Mouse (Mus musculus) ES-Bruce4 (cell line): ENCODE measurements at regions not wholly inside any gene's neighbourhood (a gene's known extent, or its start where the extent isn't known, plus 50 kb on each side); places are given as distances from the start of the nearest gene placed in this dataset.

Source experiments
- H3K27ac ChIP-seq: 2 replicates; pipeline ENCODE4 v1.5.1; 2012; ENCODE audit warnings: low read length, inconsistent platforms; ENCODE audit not compliant: insufficient read depth
- H3K27me3 ChIP-seq: 2 replicates; pipeline ENCODE4 v1.6.1; 2012; ENCODE audit warnings: mild to moderate bottlenecking, low read length, inconsistent platforms; ENCODE audit not compliant: control insufficient read depth, poor library complexity, insufficient read depth, severe bottlenecking
- H3K36me3 ChIP-seq: 2 replicates; pipeline ENCODE4 v1.6.1; 2012; ENCODE audit warnings: inconsistent platforms, mild to moderate bottlenecking, low read length, moderate library complexity; ENCODE audit not compliant: control insufficient read depth, poor library complexity, insufficient read depth, severe bottlenecking
- H3K4me1 ChIP-seq: one replicate; pipeline ENCODE4 v1.8.1; 2011; ENCODE audit warnings: low read length; ENCODE audit not compliant: control insufficient read depth, insufficient read depth
- H3K4me3 ChIP-seq: 2 replicates; pipeline ENCODE4 v1.5.1; 2011; ENCODE audit warnings: low read depth, mild to moderate bottlenecking, low read length
- H3K9ac ChIP-seq: 2 replicates; pipeline ENCODE4 v1.6.1; 2012; ENCODE audit warnings: low read depth, mild to moderate bottlenecking, inconsistent platforms; ENCODE audit not compliant: poor library complexity, severe bottlenecking
- H3K9me3 ChIP-seq: replicated peaks from 2 replicates; pipeline ENCODE4 v1.6.1; 2012; ENCODE audit warnings: mild to moderate bottlenecking, low read length, inconsistent platforms; ENCODE audit not compliant: control insufficient read depth, poor library complexity, insufficient read depth, severe bottlenecking
- CTCF ChIP-seq: IDR thresholded peaks from one replicate; pipeline ENCODE4 v1.8.1; 2011; ENCODE audit warnings: low read depth, low read length
- EP300 ChIP-seq: IDR thresholded peaks from 2 replicates; pipeline ENCODE4 v1.6.1; 2011; ENCODE audit warnings: low read depth, low read length; ENCODE audit not compliant: insufficient read depth
- POLR2A ChIP-seq: IDR thresholded peaks from one replicate; pipeline ENCODE4 v1.8.1; 2011; ENCODE audit warnings: low read length; ENCODE audit not compliant: insufficient read depth

DNA sequence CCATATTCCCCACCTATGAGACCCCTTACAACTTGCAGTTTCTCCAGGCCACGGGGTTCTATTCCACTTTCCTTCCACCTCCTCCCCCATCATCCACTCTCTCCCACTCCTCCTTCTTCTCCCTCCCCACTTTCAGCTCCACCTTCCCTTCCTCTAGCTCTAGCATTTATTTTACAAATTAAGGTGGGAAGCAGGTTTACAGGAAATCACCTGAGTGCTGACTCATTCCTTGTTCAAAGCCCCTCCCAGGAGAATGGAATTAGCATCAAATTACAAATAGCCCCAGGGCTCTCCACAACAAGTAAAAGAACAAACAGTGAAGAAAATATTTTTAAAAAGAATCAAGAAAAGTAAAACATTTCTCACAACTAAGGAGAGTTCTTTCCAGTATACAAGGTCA is 94.3 kb downstream of the Il20rb start:
- H3K9ac ChIP-seq, result no peak overlapping the region
- no peak overlapping the region for H3K4me3 ChIP-seq
- H3K4me1 ChIP-seq, result peaks cover 2% of the 10 kb centered on the region
- no peaks in the 10 kb centered on the region for H3K36me3 ChIP-seq
- peaks cover 15% of the 10 kb centered on the region; the same call in 1 of the 2 replicates for H3K9me3 ChIP-seq
- TF ChIP-seq CTCF, result no peak
- no peak for TF ChIP-seq EP300
- TF ChIP-seq POLR2A, result no peak
- H3K27ac ChIP-seq, result peak overlapping the region; percentile 87
- no peaks in the 10 kb centered on the region for H3K27me3 ChIP-seq

DNA sequence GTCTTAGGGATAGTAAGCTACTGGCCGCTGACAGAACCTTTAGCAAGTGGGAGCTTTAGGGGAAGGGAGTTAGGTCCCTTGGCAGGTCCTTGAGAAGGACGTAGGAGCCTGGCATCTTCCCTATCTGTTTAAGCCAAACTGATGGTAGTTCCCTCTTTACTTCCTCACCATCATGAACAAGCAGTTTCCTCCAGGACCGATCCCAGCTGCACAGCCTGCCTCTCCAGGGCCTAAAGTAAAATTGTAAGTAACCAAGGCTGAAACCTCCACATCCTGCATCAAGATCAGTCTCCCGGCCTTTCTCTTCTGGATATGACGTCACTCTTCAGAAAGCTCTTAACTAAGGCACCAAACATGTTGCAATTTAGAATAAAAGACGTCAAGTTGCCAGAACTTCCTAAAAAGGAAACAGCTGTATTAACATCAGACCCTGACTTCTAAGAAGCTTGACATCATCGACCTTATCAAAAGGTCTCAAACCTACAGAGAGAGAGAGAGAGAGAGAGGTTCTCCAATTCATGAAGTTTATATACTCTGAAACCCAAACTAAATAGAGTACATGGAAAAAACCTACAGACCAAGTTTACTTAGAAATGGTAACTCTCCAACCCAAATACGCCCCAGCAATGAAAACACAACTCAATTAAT is 94.9 kb downstream of the Il20rb start:
- H3K27ac ChIP-seq, result peak overlapping the region; percentile 87
- TF ChIP-seq CTCF, result no peak
- TF ChIP-seq POLR2A, result no peak
- no peak for TF ChIP-seq EP300
- H3K4me3 ChIP-seq, result no peak overlapping the region
- peaks cover 4% of the 10 kb centered on the region for H3K4me1 ChIP-seq
- peaks cover 15% of the 10 kb centered on the region; the same call in 1 of the 2 replicates for H3K9me3 ChIP-seq
- no peak overlapping the region for H3K9ac ChIP-seq
- H3K36me3 ChIP-seq, result no peaks in the 10 kb centered on the region
- H3K27me3 ChIP-seq, result no peaks in the 10 kb centered on the region

DNA sequence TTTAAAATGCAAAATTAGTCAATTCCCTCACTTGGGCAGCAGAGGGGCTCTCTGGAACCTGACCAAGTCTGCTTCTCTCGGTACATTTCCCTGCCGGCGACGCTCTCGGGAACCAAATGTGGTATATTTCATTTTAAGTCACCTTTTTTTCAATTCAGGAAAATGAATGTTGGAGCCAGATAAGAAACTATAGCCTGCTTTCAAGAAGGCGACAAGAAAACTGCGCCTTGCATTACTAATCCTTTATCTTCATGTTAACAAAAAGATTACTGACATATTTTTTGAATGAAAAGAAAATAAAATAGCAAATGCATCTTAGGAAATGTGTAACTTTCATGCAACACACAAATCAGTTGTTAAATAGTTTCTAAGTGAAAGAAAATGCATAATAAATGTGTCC is 98.2 kb downstream of the Il20rb start:
- H3K4me3 ChIP-seq, result no peak overlapping the region
- no peaks in the 10 kb centered on the region for H3K27me3 ChIP-seq
- TF ChIP-seq POLR2A (no peak), CTCF (no peak), EP300 (no peak)
- no peak overlapping the region for H3K27ac ChIP-seq
- no peak overlapping the region for H3K9ac ChIP-seq
- H3K4me1 ChIP-seq, result peaks cover 1% of the 10 kb centered on the region
- peaks cover 15% of the 10 kb centered on the region; the same call in 1 of the 2 replicates for H3K9me3 ChIP-seq
- H3K36me3 ChIP-seq, result no peaks in the 10 kb centered on the region

DNA sequence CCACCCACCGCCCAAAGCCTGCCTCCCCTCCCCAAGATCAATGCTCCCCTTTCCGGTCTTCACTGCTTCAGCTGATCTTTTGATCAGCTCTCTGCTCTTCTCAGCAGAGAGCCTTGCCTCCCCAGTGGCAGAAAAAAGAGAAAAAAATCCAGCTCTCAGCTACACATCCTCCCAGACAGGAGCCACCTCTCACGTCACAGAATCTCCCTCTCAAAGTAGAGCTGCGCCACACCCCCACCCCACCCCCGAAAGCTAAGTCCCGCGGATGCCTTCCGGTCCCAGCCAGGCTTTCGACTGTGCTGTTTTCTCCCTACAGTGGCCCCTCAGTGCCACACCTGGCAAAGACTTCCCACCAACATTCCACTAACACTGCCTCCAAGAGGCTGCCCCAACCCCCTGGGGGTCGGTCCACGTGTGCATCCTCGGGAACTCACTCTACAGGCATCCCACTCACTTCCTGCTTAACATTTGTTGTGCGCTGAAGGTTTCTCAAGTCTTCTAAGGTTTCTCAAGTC is 99.4 kb downstream of the Il20rb start:
- Histone ChIP-seq H3K9me3 (peaks cover 12% of the 10 kb centered on the region; the same call in 1 of the 2 replicates), H3K4me3 (no peak overlapping the region), H3K27me3 (no peaks in the 10 kb centered on the region), H3K4me1 (peaks cover 1% of the 10 kb centered on the region), H3K27ac (no peak overlapping the region), H3K9ac (no peak overlapping the region), H3K36me3 (no peaks in the 10 kb centered on the region)
- TF ChIP-seq CTCF (no peak), POLR2A (no peak), EP300 (no peak)

DNA sequence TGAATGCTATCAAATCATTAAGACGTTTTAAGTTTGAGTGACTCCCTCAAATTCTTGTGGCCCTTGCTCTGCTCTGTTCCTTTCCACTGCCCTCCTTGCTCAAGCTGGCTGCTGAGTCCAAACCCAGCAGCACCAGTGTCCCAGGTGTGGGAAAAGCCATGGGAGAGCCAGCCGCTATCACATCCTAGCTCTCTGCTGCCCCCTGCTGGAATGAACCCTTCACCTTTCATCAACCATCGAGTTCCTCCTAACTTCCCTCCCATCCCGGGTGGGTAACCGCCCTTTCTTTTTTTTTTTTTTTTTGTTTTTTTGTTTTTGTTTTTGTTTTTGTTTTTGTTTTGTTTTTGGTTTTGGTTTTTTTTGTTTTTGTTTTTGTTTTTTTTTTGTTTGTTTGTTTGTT is 104.1 kb downstream of the Il20rb start:
- H3K27me3 ChIP-seq, result no peaks in the 10 kb centered on the region
- H3K9ac ChIP-seq, result no peak overlapping the region
- no peak overlapping the region for H3K27ac ChIP-seq
- no peaks in the 10 kb centered on the region for H3K9me3 ChIP-seq
- H3K4me1 ChIP-seq, result peaks cover 1% of the 10 kb centered on the region
- no peak for TF ChIP-seq POLR2A
- no peak for TF ChIP-seq EP300
- TF ChIP-seq CTCF, result peak; percentile 74
- no peak overlapping the region for H3K4me3 ChIP-seq
- no peaks in the 10 kb centered on the region for H3K36me3 ChIP-seq

DNA sequence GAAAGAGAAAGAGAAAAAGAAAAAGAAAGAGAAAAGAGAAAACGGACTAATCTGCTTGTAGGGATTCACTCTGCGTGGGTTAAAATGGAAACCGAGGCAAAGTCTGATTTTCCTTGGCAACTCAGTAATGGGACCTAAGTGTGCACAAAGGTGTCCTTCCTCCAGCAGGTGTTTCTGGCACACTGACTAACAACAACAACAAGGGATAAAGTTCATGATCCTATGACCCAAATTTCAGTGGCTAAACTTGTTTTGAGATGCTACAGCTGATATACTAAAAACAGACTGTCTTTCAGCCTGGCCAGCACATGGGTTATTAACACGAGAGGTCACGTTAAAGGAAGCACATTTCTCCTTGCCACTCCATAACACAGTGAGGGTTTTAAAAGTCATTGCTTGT is 116.7 kb downstream of the Il20rb start:
- H3K4me1 ChIP-seq, result no peaks in the 10 kb centered on the region
- H3K9me3 ChIP-seq, result no peaks in the 10 kb centered on the region
- H3K36me3 ChIP-seq, result no peaks in the 10 kb centered on the region
- H3K27me3 ChIP-seq, result no peaks in the 10 kb centered on the region
- TF ChIP-seq EP300 (no peak), CTCF (no peak), POLR2A (no peak)
- H3K4me3 ChIP-seq, result no peak overlapping the region
- H3K9ac ChIP-seq, result no peak overlapping the region
- H3K27ac ChIP-seq, result no peak overlapping the region
